ENCODE assay signal across 11 mouse cellular contexts in genomic region chr13:54063292-54063691, GRCm38 (mm10). TPM values are rescaled to one million over a fixed set of nuclear protein-coding genes. Genes with fewer than 3 reads are reported as not detected.
A peak's percentile ranks its signal among the peaks of the same experiment; 100 is the strongest.
DNase-seq lines count a peak whose midpoint lies in the region; ATAC-seq lines count a peak whose summit lies in the region.
"Had no signal": no experiment of that assay in that cellular context is flagged by ENCODE, and none has a peak within 500 bp of the region (broad histone marks: within the 10 kb centered on the region; RNA-seq: fewer than 3 reads in every experiment).

No protein-coding gene starts in this region.

- no peaks in the 10 kb centered on the region for H3K27me3 ChIP-seq in embryonic facial prominence, embryonic 11.5 days (ENCODE audit: control insufficient read depth, insufficient read depth, low read length)
- H3K27me3 ChIP-seq in embryonic facial prominence, embryonic 10.5 days (replicated peaks; ENCODE audit: low read depth, poor library complexity, severe bottlenecking), result peaks cover 5% of the 10 kb centered on the region
- H3K27me3 ChIP-seq: neural tube, embryonic 15.5 days had no signal

- no peaks in the 10 kb centered on the region for H3K4me1 ChIP-seq in embryonic facial prominence, embryonic 11.5 days (ENCODE audit: control insufficient read depth, insufficient read depth, low read length)
- no peaks in the 10 kb centered on the region for H3K4me1 ChIP-seq in embryonic facial prominence, embryonic 10.5 days
- H3K4me1 ChIP-seq: liver, embryonic 15.5 days; neural tube, embryonic 15.5 days had no signal

- H3K4me3 ChIP-seq in embryonic facial prominence, embryonic 11.5 days (ENCODE audit: low read depth, low read length), result no peak overlapping the region
- H3K4me3 ChIP-seq in embryonic facial prominence, embryonic 10.5 days, result no peak overlapping the region
- H3K4me3 ChIP-seq: liver, embryonic 15.5 days; neural tube, embryonic 15.5 days had no signal

- H3K4me2 ChIP-seq in embryonic facial prominence, embryonic 11.5 days (ENCODE audit: low read depth, low read length), result no peak overlapping the region
- H3K4me2 ChIP-seq: liver, embryonic 15.5 days; neural tube, embryonic 15.5 days had no signal

- H3K9ac ChIP-seq in embryonic facial prominence, embryonic 11.5 days (replicated peaks; ENCODE audit: low read length), result no peak overlapping the region
- H3K9ac ChIP-seq: liver, embryonic 15.5 days; neural tube, embryonic 15.5 days had no signal

- no peaks in the 10 kb centered on the region for H3K36me3 ChIP-seq in embryonic facial prominence, embryonic 11.5 days (replicated peaks; ENCODE audit: control insufficient read depth, insufficient read depth, low read depth, low read length)
- no peaks in the 10 kb centered on the region for H3K36me3 ChIP-seq in embryonic facial prominence, embryonic 10.5 days (replicated peaks)
- H3K36me3 ChIP-seq: liver, embryonic 15.5 days; neural tube, embryonic 15.5 days had no signal

- no peaks in the 10 kb centered on the region for H3K9me3 ChIP-seq in embryonic facial prominence, embryonic 11.5 days (replicated peaks; ENCODE audit: control insufficient read depth, low read length)
- no peaks in the 10 kb centered on the region for H3K9me3 ChIP-seq in embryonic facial prominence, embryonic 10.5 days
- H3K9me3 ChIP-seq: liver, embryonic 15.5 days; neural tube, embryonic 15.5 days had no signal

- peak; percentile 68 for DNase-seq in embryonic facial prominence, embryonic 11.5 days (ENCODE audit: low spot score)
- no peak for DNase-seq in embryonic facial prominence, embryonic 10.5 days (ENCODE audit: low spot score)
- DNase-seq in layer of hippocampus, adult 11-12 months (ENCODE audit: low spot score), result peak; percentile 49
- DNase-seq in layer of hippocampus, postnatal 36 days, result no peak
- peak; percentile 12 to 21 for DNase-seq in B cell, adult 2 months
- peak; percentile 58 to 63 for DNase-seq in cerebellum, postnatal 14 days
- DNase-seq in ovary, postnatal 36 days (ENCODE audit: low spot score), result no peak
- no peak for DNase-seq in urinary bladder, postnatal 14 days (ENCODE audit: low spot score)
- DNase-seq: kidney, adult 11 months had no signal

- no peak overlapping the region for H3K27ac ChIP-seq in embryonic facial prominence, embryonic 11.5 days (replicated peaks; ENCODE audit: low read depth, low read length)
- H3K27ac ChIP-seq in embryonic facial prominence, embryonic 10.5 days (replicated peaks), result no peak overlapping the region
- H3K27ac ChIP-seq: liver, embryonic 15.5 days; neural tube, embryonic 15.5 days had no signal

- WGBS in embryonic facial prominence, embryonic 11.5 days, result 4% methylated on average over 3 of the region's 3 CpGs
- under 1% methylated on average over 3 of the region's 3 CpGs for WGBS in embryonic facial prominence, embryonic 10.5 days

- ATAC-seq in embryonic facial prominence, embryonic 11.5 days (replicated peaks; ENCODE audit: insufficient number of reproducible peaks, low FRiP score, low TSS enrichment, low read depth), result no peak

RNA-seq across cellular contexts. Expression of gene Drd1, which starts 7.8 kb away (rescaled TPM):
- 0.26 and 0.39 TPM in 2 replicates for polyA plus RNA-seq in embryonic facial prominence, embryonic 11.5 days (2014; fragmentation: Nextera tagmentation; extraction: Ambion mirVana)
- 0.06 and 0.15 TPM in 2 replicates for polyA plus RNA-seq in embryonic facial prominence, embryonic 10.5 days (2016; fragmentation: Nextera tagmentation; extraction: Ambion mirVana)
- 1 to 10 TPM; 5.2 to 5.7 TPM for total RNA-seq in layer of hippocampus, postnatal 36 days (2021)
- polyA plus RNA-seq: liver, embryonic 15.5 days had no signal

RNA-seq across cellular contexts. Expression of gene Sfxn1, which starts 8.4 kb away (rescaled TPM):
- polyA plus RNA-seq in embryonic facial prominence, embryonic 11.5 days (2014; fragmentation: Nextera tagmentation; extraction: Ambion mirVana), result 90.5 and 98.9 TPM in 2 replicates
- 86.2 and 87.5 TPM in 2 replicates for polyA plus RNA-seq in embryonic facial prominence, embryonic 10.5 days (2016; fragmentation: Nextera tagmentation; extraction: Ambion mirVana)
- total RNA-seq in layer of hippocampus, postnatal 36 days (2021), result 10 to 100 TPM; 42.7 to 45.5 TPM

Comparison
In these comparisons a context has a peak if more than half of its experiments do, and no peak if none do; other contexts are left out.
1. DNase-seq: peak in embryonic facial prominence, embryonic 11.5 days (single experiment), layer of hippocampus, adult 11-12 months (single experiment), B cell, adult 2 months (2 of 2) and cerebellum, postnatal 14 days (2 of 2); none in embryonic facial prominence, embryonic 10.5 days (single experiment), layer of hippocampus, postnatal 36 days (0 of 2), ovary, postnatal 36 days (single experiment) and urinary bladder, postnatal 14 days (single experiment).